Mouse (Mus musculus) embryonic fibroblast, embryonic 13.5 days (primary cell): ENCODE results near the gene Vwa1. TPM values are rescaled to one million over a fixed set of nuclear protein-coding genes. Genes with fewer than 3 reads are reported as not detected.
"Not testable (repeated sequence)": the region's sequence is repeated elsewhere in the genome, so short reads cannot be mapped to it uniquely, and the experiment has no call there.

ENCODE experiments used
- H3K27ac ChIP-seq: 2 replicates; pipeline ENCODE4 v1.5.1; 2012; ENCODE audit warnings: low read length, control low read depth, inconsistent platforms; ENCODE audit not compliant: insufficient read depth
- H3K4me1 ChIP-seq: 2 replicates; pipeline ENCODE4 v1.6.1; 2011; ENCODE audit warnings: low read length; ENCODE audit not compliant: control insufficient read depth, insufficient read depth
- H3K4me3 ChIP-seq: 2 replicates; pipeline ENCODE4 v1.5.1; 2011; ENCODE audit warnings: mild to moderate bottlenecking, control low read depth, low read length; ENCODE audit not compliant: insufficient read depth
- CTCF ChIP-seq: IDR thresholded peaks from 2 replicates; pipeline ENCODE4 v1.5.1; 2011; ENCODE audit warnings: mild to moderate bottlenecking, control low read depth, low read length, moderate library complexity, borderline replicate concordance; ENCODE audit not compliant: insufficient read depth
- POLR2A ChIP-seq: IDR thresholded peaks from 2 replicates; pipeline ENCODE4 v1.6.1; 2011; ENCODE audit warnings: low read depth, mild to moderate bottlenecking, control low read depth, low read length, moderate library complexity
- polyA plus RNA-seq: library from polyadenylated mRNA; stranded (reverse); fragments of >200 nt; gene quantifications from 2 replicates; pipeline ENCODE4 v1.2.4, GENCODE M21; 2011; ENCODE audit warnings: low read depth; ENCODE audit not compliant: missing spikeins, insufficient read length

The Vwa1 gene
- polyA plus RNA-seq, 1 experiment, result 0.67 TPM

- no peak overlapping the region for H3K27ac ChIP-seq
- no peak overlapping the region for H3K4me3 ChIP-seq
- TF ChIP-seq POLR2A (no peak), CTCF (no peak)
- H3K4me1 ChIP-seq, result no peaks in the 10 kb centered on the region
These were observed 27.7 kb downstream of the Vwa1 start for GRCm38 (mm10) chr4:155746575-155747490.

- no peaks in the 10 kb centered on the region for H3K4me1 ChIP-seq
- no peak overlapping the region for H3K4me3 ChIP-seq
- H3K27ac ChIP-seq, result no peak overlapping the region
- no peak for TF ChIP-seq CTCF
- no peak for TF ChIP-seq POLR2A
These were observed 28.4 kb downstream of the Vwa1 start for GRCm38 (mm10) chr4:155746036-155746548.

GRCm38 (mm10) chr4:155745136-155745535 lies 29.4 kb downstream of the Vwa1 start:
- TF ChIP-seq CTCF (no peak), POLR2A (no peak)
- Histone ChIP-seq H3K4me1 (no peaks in the 10 kb centered on the region), H3K4me3 (no peak overlapping the region), H3K27ac (no peak overlapping the region)

GRCm38 (mm10) chr4:155744474-155744873 lies 30.0 kb downstream of the Vwa1 start:
- TF ChIP-seq CTCF, result no peak
- TF ChIP-seq POLR2A, result no peak
- no peak overlapping the region for H3K27ac ChIP-seq
- H3K4me3 ChIP-seq, result no peak overlapping the region
- no peaks in the 10 kb centered on the region for H3K4me1 ChIP-seq

GRCm38 (mm10) chr4:155742684-155743083 lies 31.8 kb downstream of the Vwa1 start:
- TF ChIP-seq CTCF (no peak), POLR2A (no peak)
- no peak overlapping the region for H3K4me3 ChIP-seq
- no peaks in the 10 kb centered on the region for H3K4me1 ChIP-seq
- no peak overlapping the region for H3K27ac ChIP-seq

GRCm38 (mm10) chr4:155740681-155741080 lies 33.8 kb downstream of the Vwa1 start:
- H3K4me3 ChIP-seq, H3K4me1 ChIP-seq, H3K27ac ChIP-seq: not testable (repeated sequence)

GRCm38 (mm10) chr4:155739741-155740636 lies 34.5 kb downstream of the Vwa1 start:
- Histone ChIP-seq H3K4me3 (no peak overlapping the region), H3K27ac (no peak overlapping the region), H3K4me1 (0 out of 2 replicates have a peak, but pooled peaks cover 2% of the 10 kb centered on the region)
- no peak for TF ChIP-seq CTCF
- TF ChIP-seq POLR2A, result no peak

GRCm38 (mm10) chr4:155739152-155739551 lies 35.3 kb downstream of the Vwa1 start:
- no peak for TF ChIP-seq CTCF
- no peak for TF ChIP-seq POLR2A
- H3K4me1 ChIP-seq, result 0 out of 2 replicates have a peak, but pooled peaks cover 2% of the 10 kb centered on the region
- H3K27ac ChIP-seq, result no peak overlapping the region
- no peak overlapping the region for H3K4me3 ChIP-seq

GRCm38 (mm10) chr4:155738262-155738661 lies 36.2 kb downstream of the Vwa1 start:
- no peak overlapping the region for H3K4me3 ChIP-seq
- H3K27ac ChIP-seq, result no peak overlapping the region
- H3K4me1 ChIP-seq, result 0 out of 2 replicates have a peak, but pooled peaks cover 2% of the 10 kb centered on the region
- no peak for TF ChIP-seq CTCF
- no peak for TF ChIP-seq POLR2A

- H3K4me3 ChIP-seq, result no peak overlapping the region
- H3K27ac ChIP-seq, result no peak overlapping the region
- H3K4me1 ChIP-seq, result peaks cover 7% of the 10 kb centered on the region; the same call in 1 of the 2 replicates
- TF ChIP-seq POLR2A, result no peak
- TF ChIP-seq CTCF, result no peak
These were observed 38.1 kb downstream of the Vwa1 start for GRCm38 (mm10) chr4:155736421-155736820.
